Mouse (Mus musculus) gastrocnemius, adult 2 months (tissue): ENCODE measurements around the gene Tlr3. TPM values are rescaled to one million over a fixed set of nuclear protein-coding genes. Genes with fewer than 3 reads are reported as not detected.

Experiments used
- DNase-seq: peaks from one replicate; pipeline ENCODE4 v3.0.0; 2022
- H3K27ac ChIP-seq: fragments of 200-600 bp; 2 replicates; pipeline ENCODE4 v1.8.1; 2022; ENCODE audit warnings: mild to moderate bottlenecking
- H3K4me3 ChIP-seq: fragments of 200-600 bp; 2 replicates; pipeline ENCODE4 v1.8.1; 2022; ENCODE audit warnings: mild to moderate bottlenecking, moderate library complexity
- CTCF ChIP-seq: fragments of 200-600 bp; IDR thresholded peaks from 2 replicates; pipeline ENCODE4 v1.8.1; 2022; ENCODE audit warnings: antibody characterized with exemption, mild to moderate bottlenecking, moderate library complexity
- intact Hi-C: fragments of 180-260 bp; cut with DNase I; formaldehyde crosslinking; loops from one replicate; pipeline ENCODE4 v1.15.1; 2025
- total RNA-seq, 2 experiments: library from RNA; stranded (reverse); gene quantifications; 2 replicates each; pipeline ENCODE4 v1.2.3; 2021

The Tlr3 gene
- total RNA-seq, 2 experiments from 2014 or later = 0.99 to 1.8 TPM

GRCm38 (mm10) chr8:45381075-45381962, 29.6 kb downstream of the Tlr3 start:
- Histone ChIP-seq H3K27ac (no peak overlapping the region), H3K4me3 (peak overlapping the region; percentile 29; the same call in 1 of the 2 replicates)
- intact Hi-C loops = no loop called here
- no peak for DNase-seq
- no peak for TF ChIP-seq CTCF

- no peak overlapping the region for H3K27ac ChIP-seq
- intact Hi-C loops = no loop called here
- no peak for DNase-seq
- no peak overlapping the region for H3K4me3 ChIP-seq
- TF ChIP-seq CTCF = no peak
Measured at GRCm38 (mm10) chr8:45380598-45380997, 30.3 kb downstream of the Tlr3 start.

DNA sequence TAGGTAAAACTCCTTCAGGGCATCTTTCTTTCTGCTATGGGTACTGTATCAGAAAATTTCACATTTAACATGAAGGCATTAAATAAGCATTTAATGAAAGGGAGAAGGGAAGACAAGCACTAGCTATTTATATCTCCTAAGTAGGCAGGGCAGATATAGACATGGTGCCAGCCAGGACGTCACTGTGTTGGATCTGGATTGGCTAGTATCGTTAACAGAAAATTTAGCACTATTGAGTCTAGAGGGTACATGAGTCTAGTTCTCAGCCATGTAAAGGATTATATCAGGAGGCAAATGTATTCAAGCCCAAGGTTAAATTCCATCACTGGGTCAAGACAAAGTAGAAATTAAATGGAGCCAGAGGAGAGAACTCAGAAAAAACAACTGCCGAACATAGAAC, 36.8 kb downstream of the Tlr3 start:
- H3K4me3 ChIP-seq = no peak overlapping the region
- TF ChIP-seq CTCF = no peak
- DNase-seq = no peak
- no peak overlapping the region for H3K27ac ChIP-seq
- intact Hi-C loops = no loop called here

GRCm38 (mm10) chr8:45367154-45367553, 43.7 kb downstream of the Tlr3 start:
- DNase-seq = no peak
- Histone ChIP-seq H3K4me3 (no peak overlapping the region), H3K27ac (no peak overlapping the region)
- intact Hi-C loops = no loop called here
- no peak for TF ChIP-seq CTCF

GRCm38 (mm10) chr8:45363220-45363619, 47.7 kb downstream of the Tlr3 start:
- Histone ChIP-seq H3K27ac (no peak overlapping the region), H3K4me3 (no peak overlapping the region)
- DNase-seq = no peak
- TF ChIP-seq CTCF = no peak
- intact Hi-C loops = no loop called here

- intact Hi-C loops = no loop called here
- DNase-seq = no peak
- peak; percentile 48 for TF ChIP-seq CTCF
- H3K4me3 ChIP-seq = no peak overlapping the region
- H3K27ac ChIP-seq = no peak overlapping the region
Measured at GRCm38 (mm10) chr8:45362323-45362722, 48.6 kb downstream of the Tlr3 start.

DNA sequence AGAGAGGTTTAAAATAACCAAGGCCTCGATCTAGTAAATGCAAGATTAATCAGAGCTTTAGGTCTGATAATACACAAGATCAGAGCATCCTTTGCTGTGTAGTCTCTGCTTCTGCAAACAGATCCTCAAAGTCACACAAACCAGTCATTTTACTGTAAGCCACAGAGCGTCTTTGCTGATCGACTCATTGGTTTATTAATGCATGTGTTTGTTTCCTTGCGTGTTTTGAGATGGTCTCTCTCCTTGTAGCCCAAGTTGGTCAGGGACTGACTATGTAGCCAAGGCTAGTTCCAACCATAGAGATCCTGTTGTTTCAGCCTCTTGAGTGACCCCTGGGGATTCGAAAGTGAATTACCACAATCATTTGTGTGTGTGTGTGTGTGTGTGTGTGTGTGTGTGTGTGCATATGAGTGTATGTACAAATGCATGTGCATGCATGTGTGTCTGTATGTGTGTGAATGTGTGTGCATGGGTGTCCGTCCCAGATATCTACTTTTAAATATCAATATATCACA, 51.7 kb downstream of the Tlr3 start:
- DNase-seq = no peak
- intact Hi-C loops = no loop called here
- Histone ChIP-seq H3K27ac (no peak overlapping the region), H3K4me3 (no peak overlapping the region; the same call in 1 of the 2 replicates)
- TF ChIP-seq CTCF = no peak

DNA sequence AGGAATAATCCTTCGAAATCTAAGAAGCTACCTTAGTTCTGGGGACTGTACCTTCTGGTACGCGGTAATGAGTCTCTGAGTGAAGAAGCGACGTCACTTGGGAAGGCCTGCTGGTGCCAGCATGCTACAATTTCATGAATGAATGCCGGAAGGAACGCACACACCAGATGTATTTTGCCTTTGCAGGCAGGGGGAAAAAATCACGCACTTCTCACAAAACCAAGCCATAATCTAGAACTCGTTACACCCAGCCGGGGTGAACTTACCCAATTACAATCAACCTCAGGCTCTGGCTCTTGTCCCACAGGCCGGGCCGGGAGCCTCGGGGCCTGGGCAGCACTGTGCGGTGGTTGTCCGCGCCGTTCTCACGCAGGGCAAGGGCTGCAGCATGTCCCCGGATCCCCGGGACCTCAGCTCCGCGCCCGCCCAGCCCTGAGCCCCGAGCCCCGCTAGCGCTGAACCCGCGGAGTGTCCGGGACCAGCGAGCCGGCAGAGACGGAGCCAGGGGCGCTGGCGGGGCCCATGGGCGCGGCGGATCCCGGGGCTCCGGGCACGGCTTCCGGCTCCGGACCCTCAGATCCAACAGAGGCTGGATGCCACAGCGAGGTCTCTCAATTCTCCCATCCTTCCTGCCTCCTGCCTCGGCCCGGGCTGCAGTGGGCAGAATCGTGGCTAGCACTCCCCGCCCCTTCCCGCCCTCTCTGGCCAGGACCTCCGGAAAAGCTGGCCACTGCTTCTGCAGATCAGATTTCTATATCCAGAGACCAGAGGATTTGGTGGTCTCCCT, 52.6 kb downstream of the Tlr3 start:
- DNase-seq = peak; percentile 68
- TF ChIP-seq CTCF = no peak
- Histone ChIP-seq H3K4me3 (peak overlapping the region; percentile 78), H3K27ac (peak overlapping the region; percentile 72)
- intact Hi-C loops = no loop called here

DNA sequence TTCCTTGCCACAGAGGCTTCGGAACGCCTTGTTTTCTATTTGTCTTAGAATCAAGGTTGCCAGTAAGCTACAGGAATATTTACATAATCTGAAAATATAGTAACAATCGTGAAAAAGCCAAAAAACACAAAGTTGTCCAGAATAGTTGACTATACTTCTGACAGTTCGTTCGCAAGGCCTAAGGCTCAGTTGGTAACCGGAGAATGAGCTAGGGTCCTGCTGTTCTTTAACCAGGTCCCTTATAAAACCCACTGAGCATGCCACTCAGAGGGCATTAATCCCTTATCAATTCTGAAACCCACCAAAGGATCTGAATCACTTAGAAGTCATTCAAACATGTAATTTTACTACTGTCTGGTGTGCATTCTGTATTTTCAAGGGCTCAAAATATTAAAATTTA, 55.1 kb downstream of the Tlr3 start:
- TF ChIP-seq CTCF = no peak
- no peak overlapping the region for H3K27ac ChIP-seq
- DNase-seq = no peak
- intact Hi-C loops = no loop called here
- H3K4me3 ChIP-seq = no peak overlapping the region

Other genes starting within 250 kb of the Tlr3 start
- gene F11, start 149.0 kb downstream of the Tlr3 start, total RNA-seq = not detected
- not detected for gene Klkb1, start 116.2 kb downstream of the Tlr3 start, total RNA-seq
- not detected for gene Gm45753, start 102.6 kb downstream of the Tlr3 start, total RNA-seq
- gene Cyp4v3, start 77.9 kb downstream of the Tlr3 start, total RNA-seq = under 1 TPM; 0.74 to 0.78 TPM
- gene Fam149a, start 28.8 kb downstream of the Tlr3 start, total RNA-seq = 1 to 10 TPM; 1.8 to 2.8 TPM
- gene Sorbs2, start 96.7 kb upstream of the Tlr3 start, total RNA-seq = 10 to 100 TPM; 32.8 to 80.8 TPM